Mouse (Mus musculus) embryonic facial prominence, embryonic 12.5 days (tissue): ENCODE data around the gene Mib2. TPM values are rescaled to one million over a fixed set of nuclear protein-coding genes. Genes with fewer than 3 reads are reported as not detected.

Experiments
- ATAC-seq: fragments of 200-750 bp; cut with Nextera tagmentation; 2 replicates; pipeline ENCODE4 v1.8.0; 2017; ENCODE audit not compliant: insufficient number of reproducible peaks, insufficient read depth, low FRiP score, low TSS enrichment
- H3K27ac ChIP-seq: fragments of 300-500 bp; sonication (generic); 2 replicates; pipeline ENCODE4 v1.5.1; 2016; ENCODE audit warnings: mild to moderate bottlenecking
- H3K27me3 ChIP-seq: fragments of 300-500 bp; sonication (generic); 2 replicates; pipeline ENCODE4 v1.6.1; 2016; ENCODE audit warnings: mild to moderate bottlenecking, moderate library complexity
- H3K36me3 ChIP-seq: fragments of 300-500 bp; sonication (generic); 2 replicates; pipeline ENCODE4 v1.6.1; 2016; ENCODE audit warnings: mild to moderate bottlenecking
- H3K4me1 ChIP-seq: fragments of 300-500 bp; sonication (generic); 2 replicates; pipeline ENCODE4 v1.6.1; 2016
- H3K4me2 ChIP-seq: fragments of 300-500 bp; sonication (generic); replicated peaks from 2 replicates; pipeline ENCODE4 v1.6.1; 2016; ENCODE audit warnings: mild to moderate bottlenecking, moderate library complexity
- H3K4me3 ChIP-seq: fragments of 300-500 bp; sonication (generic); 2 replicates; pipeline ENCODE4 v1.5.1; 2016; ENCODE audit warnings: mild to moderate bottlenecking
- H3K9ac ChIP-seq: fragments of 300-500 bp; sonication (generic); 2 replicates; pipeline ENCODE4 v1.6.1; 2016; ENCODE audit warnings: mild to moderate bottlenecking, moderate library complexity
- H3K9me3 ChIP-seq: fragments of 300-500 bp; sonication (generic); 2 replicates; pipeline ENCODE4 v1.6.1; 2016; ENCODE audit warnings: mild to moderate bottlenecking, moderate library complexity
- WGBS: fragments of 180-500 bp; shearing (Covaris S2); methylation state at CpG from one replicate; pipeline ENCODE4 v1.1.7; 2016; 5-methylcytosine and 5-hydroxymethylcytosine counted together
- polyA plus RNA-seq: library from polyadenylated mRNA; unstranded; fragments of >200 nt; fragmentation: Nextera tagmentation; extraction: Ambion mirVana; gene quantifications from 2 replicates; pipeline ENCODE4 v1.2.1, GENCODE M21; 2016

Gene Mib2
- 38.2 and 40.8 TPM in 2 replicates for polyA plus RNA-seq

DNA sequence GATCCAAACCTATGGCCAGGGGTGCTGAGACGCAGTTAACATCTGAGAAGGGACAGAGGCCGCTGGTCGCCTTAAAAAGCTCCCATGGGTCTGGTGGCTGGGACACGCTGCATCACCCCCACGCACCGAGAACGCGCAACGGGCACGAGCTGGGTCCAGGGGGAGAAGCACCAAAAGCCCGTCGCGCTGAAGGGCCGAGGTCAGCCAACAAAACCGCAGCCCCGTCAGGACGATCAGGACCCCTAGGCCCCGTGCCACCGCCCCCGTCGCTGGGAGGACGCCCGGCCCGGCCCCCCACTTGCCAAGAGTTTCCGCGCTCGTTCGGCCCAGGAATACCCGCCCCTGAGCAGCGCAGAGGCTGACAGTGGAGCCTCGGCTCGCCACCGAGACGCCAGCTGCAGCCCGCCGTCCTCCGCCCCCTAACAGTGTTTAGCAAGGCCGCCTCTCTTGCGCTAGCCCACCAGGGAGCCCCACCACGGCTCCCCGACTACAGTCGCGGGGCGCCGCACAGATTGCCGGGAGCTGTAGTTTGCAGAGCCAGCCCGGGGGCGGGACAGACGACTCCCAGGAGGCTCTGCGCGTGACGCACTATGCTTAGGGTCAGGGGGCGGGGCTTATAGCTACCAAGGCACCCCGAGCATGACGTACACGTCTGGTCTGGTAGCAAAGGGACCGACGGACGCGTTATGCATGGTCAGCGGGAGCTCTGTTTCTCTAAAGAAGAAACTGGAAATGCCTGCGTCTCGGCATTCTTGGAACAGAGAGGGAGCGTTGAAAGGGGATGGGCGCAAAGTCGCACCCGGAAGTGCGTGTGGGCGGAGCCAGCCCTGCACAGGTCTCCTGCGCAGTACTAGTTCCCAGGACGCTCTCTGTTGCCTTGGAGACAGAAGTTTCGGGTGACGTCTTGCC lies at the start of gene Mib2:
Gene Mib2 (minus strand): TSS at position 510 of the 909 bp plus-strand sequence.
- WGBS = under 1% methylated on average over 73 of the region's 73 CpGs
- H3K9me3 ChIP-seq = no peaks in the 10 kb centered on the region
- ATAC-seq = peak; percentile 97

GRCm38 (mm10) chr4:155710521-155711252 lies 41.7 kb upstream of the Mib2 start:
- Histone ChIP-seq H3K4me2 (no peak overlapping the region), H3K27me3 (no peaks in the 10 kb centered on the region), H3K36me3 (peaks cover 4% of the 10 kb centered on the region; the same call in 1 of the 2 replicates), H3K9me3 (no peaks in the 10 kb centered on the region), H3K4me3 (no peak overlapping the region), H3K4me1 (peaks cover 16% of the 10 kb centered on the region), H3K27ac (peak overlapping the region; percentile 18; the same call in 1 of the 2 replicates), H3K9ac (no peak overlapping the region)
- WGBS = 58% methylated on average over 6 of the region's 6 CpGs
- ATAC-seq = no peak

More for the DNA sequence above, at the start of gene Mib2:
- no peaks in the 10 kb centered on the region for H3K27me3 ChIP-seq
- peak within 1 kb of the TSS; percentile 83 for H3K9ac ChIP-seq
- H3K4me2 ChIP-seq = peak within 1 kb of the TSS; percentile 88
- H3K36me3 ChIP-seq = 0 out of 2 replicates have a peak, but pooled peaks cover 3% of the 10 kb centered on the region
- peak within 1 kb of the TSS; percentile 79 for H3K27ac ChIP-seq
- peaks cover 9% of the 10 kb centered on the region for H3K4me1 ChIP-seq
- peak within 1 kb of the TSS; percentile 82 for H3K4me3 ChIP-seq

DNA sequence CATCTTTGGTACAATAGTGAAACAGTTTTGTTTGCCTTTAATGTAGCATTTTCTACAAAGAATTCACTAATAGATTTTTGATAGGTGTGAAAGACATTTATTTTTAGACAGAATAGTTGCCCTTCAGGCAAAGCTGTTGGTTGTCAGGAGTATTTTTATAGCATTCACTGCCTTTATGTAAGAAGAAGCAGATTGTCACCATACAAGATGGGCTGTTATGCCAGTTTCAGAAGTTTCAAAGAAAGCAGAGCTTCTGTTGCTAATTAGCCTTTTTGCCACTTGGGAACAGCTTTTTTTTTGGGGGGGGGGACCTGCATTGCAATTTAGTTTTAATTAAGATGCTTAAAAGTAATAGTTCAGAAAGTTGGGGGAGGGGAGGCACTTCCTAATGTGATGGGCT lies 40.0 kb upstream of the Mib2 start:
- H3K27me3 ChIP-seq = no peaks in the 10 kb centered on the region
- peaks cover 16% of the 10 kb centered on the region for H3K4me1 ChIP-seq
- H3K4me3 ChIP-seq = no peak overlapping the region
- H3K9me3 ChIP-seq = no peaks in the 10 kb centered on the region
- no peak overlapping the region for H3K9ac ChIP-seq
- no peak overlapping the region for H3K4me2 ChIP-seq
- H3K36me3 ChIP-seq = no peaks in the 10 kb centered on the region
- no peak overlapping the region for H3K27ac ChIP-seq
- ATAC-seq = no peak

DNA sequence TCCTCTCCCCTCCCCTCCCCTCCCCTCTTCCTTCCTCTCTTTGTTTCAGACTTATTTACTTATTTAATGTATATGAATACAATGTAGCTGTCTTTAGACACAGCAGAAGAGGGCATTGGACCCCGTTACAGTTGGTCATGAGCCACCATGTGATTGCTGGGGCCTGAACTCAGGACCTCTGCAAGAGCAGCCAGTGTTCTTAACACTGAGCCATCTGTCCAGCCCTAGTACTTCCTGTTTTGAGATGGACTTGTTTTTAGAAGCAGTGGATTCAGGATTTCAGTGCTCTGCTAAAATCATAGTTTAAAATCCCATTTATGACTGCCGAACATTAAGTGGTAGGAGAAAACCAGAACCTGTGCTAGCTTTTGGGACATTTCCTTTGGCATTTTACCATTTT lies 39.6 kb upstream of the Mib2 start:
- Histone ChIP-seq H3K9me3 (no peaks in the 10 kb centered on the region), H3K4me2 (no peak overlapping the region), H3K27me3 (no peaks in the 10 kb centered on the region), H3K4me3 (no peak overlapping the region), H3K36me3 (no peaks in the 10 kb centered on the region), H3K4me1 (peaks cover 16% of the 10 kb centered on the region), H3K27ac (no peak overlapping the region), H3K9ac (no peak overlapping the region)
- ATAC-seq = no peak
- 85% methylated on average over 2 of the region's 2 CpGs for WGBS

- Histone ChIP-seq H3K4me1 (peaks cover 14% of the 10 kb centered on the region), H3K4me2 (peak overlapping the region; percentile 77), H3K9me3 (no peaks in the 10 kb centered on the region), H3K27ac (peak overlapping the region; percentile 96), H3K36me3 (no peaks in the 10 kb centered on the region), H3K4me3 (peak overlapping the region; percentile 98), H3K27me3 (no peaks in the 10 kb centered on the region), H3K9ac (peak overlapping the region; percentile 92)
- ATAC-seq = no peak
- WGBS = under 1% methylated on average over 19 of the region's 19 CpGs
These were observed 36.6 kb upstream of the Mib2 start for GRCm38 (mm10) chr4:155705592-155705929.

DNA sequence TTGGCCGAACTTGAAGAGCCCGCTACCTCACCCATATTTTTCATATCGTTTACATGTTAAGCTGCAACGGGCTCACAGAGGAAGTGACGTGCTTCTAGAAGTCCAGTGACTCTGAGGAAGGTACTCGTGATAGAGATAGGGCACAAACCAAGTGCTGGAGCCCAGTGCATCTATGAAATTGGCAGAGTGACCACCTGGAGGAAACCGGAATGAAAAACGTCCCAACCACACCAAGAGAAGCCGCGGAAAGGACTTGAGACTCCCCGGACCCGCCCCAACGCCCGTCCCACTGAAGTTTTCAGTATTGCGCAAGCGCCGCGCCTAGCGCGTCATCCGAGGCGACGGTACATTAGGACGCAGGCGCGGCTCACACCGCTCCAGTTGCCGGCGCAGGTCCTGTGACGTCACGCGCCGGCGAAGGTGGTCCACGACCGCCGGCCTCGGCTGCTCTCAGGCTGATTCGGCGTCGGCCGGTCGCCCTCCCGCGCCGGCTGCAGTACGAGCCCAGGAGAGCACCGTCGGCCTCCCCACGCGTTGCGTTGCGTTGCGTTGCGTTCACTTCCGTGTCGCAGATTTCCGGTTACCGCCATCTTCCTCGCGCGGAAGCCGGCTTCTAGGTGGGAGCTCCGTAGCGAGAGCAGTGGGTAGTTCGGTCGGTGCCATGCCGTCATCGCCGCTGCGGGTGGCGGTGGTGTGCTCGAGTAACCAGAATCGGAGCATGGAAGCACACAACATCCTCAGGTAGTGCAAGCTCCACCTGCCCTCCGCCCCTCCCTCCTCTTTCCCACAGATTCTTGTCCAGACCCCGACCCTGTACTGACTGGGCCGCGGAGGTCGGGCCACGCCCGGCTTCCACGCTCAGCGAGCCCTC lies 36.0 kb upstream of the Mib2 start, which contains the start of gene Ssu72:
Gene Ssu72 (plus strand): TSS at position 80 of the 871 bp plus-strand sequence.
- under 1% methylated on average over 83 of the region's 83 CpGs for WGBS
- no peaks in the 10 kb centered on the region for H3K27me3 ChIP-seq
- H3K36me3 ChIP-seq = no peaks in the 10 kb centered on the region

GRCm38 (mm10) chr4:155703425-155703929 lies 34.5 kb upstream of the Mib2 start:
- Histone ChIP-seq H3K4me2 (no peak overlapping the region), H3K4me1 (peaks cover 9% of the 10 kb centered on the region), H3K4me3 (no peak overlapping the region), H3K9ac (no peak overlapping the region), H3K9me3 (no peaks in the 10 kb centered on the region), H3K27ac (no peak overlapping the region), H3K36me3 (no peaks in the 10 kb centered on the region), H3K27me3 (no peaks in the 10 kb centered on the region)
- 95% methylated on average over 4 of the region's 4 CpGs for whole genome bisulfite sequencing
- no peak for ATAC-seq

More for the DNA sequence above, 36.0 kb upstream of the Mib2 start, which contains the start of gene Ssu72:
- H3K4me2 ChIP-seq = peak within 1 kb of the TSS; percentile 77
- H3K9me3 ChIP-seq = no peaks in the 10 kb centered on the region
- peaks cover 11% of the 10 kb centered on the region for H3K4me1 ChIP-seq
- peak; percentile 89 for ATAC-seq
- H3K9ac ChIP-seq = peak within 1 kb of the TSS; percentile 92
- H3K4me3 ChIP-seq = peak within 1 kb of the TSS; percentile 98
- peak within 1 kb of the TSS; percentile 96 for H3K27ac ChIP-seq

DNA sequence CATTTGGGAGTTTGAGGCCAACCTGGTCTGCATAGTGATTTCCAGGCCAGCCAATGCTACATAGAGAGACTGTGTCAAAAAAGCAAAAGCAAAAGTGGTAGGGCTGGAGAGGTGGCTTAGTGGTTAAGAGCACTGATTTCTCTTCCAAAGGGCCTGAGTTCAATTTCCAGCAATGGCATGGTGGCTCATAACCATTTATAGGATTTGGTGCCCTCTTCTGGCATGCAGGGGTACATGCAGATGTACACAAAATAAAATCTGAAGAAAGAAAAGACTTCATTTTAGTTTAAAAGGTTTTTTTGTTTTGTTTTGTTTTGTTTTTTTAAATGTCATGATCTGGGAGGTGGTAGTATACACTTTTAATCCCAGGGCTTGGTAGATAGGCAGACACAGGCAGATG lies 31.4 kb upstream of the Mib2 start:
- H3K4me2 ChIP-seq = no peak overlapping the region
- H3K4me1 ChIP-seq = peaks cover 10% of the 10 kb centered on the region
- no peak for ATAC-seq
- H3K9ac ChIP-seq = no peak overlapping the region
- H3K36me3 ChIP-seq = no peaks in the 10 kb centered on the region
- H3K9me3 ChIP-seq = no peaks in the 10 kb centered on the region
- H3K27ac ChIP-seq = no peak overlapping the region
- H3K4me3 ChIP-seq = no peak overlapping the region
- peaks cover 7% of the 10 kb centered on the region; the same call in 1 of the 2 replicates for H3K27me3 ChIP-seq

GRCm38 (mm10) chr4:155696261-155697255 lies 27.6 kb upstream of the Mib2 start:
- no peak overlapping the region for H3K27ac ChIP-seq
- H3K27me3 ChIP-seq = peaks cover 12% of the 10 kb centered on the region
- H3K4me2 ChIP-seq = peak overlapping the region; percentile 97; the same call in 1 of the 2 replicates
- no peak overlapping the region for H3K4me3 ChIP-seq
- no peak for ATAC-seq
- H3K9me3 ChIP-seq = no peaks in the 10 kb centered on the region
- H3K4me1 ChIP-seq = peaks cover 18% of the 10 kb centered on the region
- no peaks in the 10 kb centered on the region for H3K36me3 ChIP-seq
- H3K9ac ChIP-seq = peak overlapping the region; percentile 77; the same call in 1 of the 2 replicates
- 70% methylated on average over 16 of the region's 16 CpGs for WGBS

DNA sequence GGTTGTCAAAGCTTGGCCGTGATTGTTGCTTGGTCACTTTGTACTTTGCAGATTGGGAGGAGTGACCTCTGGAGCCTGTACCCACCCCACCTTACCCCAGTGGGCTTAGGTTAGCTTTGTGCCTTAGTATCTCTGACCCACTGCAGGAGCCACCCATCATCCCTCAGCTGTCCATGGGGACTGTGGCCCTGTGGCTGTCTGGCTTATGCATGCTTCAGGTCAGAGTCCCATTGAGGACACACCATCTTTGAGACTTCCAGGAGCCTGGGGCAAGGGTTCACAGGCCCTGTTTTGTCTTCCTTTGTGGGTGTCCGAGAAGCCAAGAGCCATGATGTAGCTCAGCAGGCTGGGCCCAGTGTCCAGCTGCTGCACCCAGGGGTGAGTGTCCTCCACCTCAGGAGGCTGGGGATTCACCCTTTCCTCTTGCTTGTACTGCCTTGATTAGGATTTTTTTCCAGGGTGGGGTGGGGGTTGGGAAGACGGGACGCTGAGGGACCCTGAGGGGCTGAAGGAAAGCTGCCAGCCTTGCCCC lies 26.6 kb upstream of the Mib2 start:
- Histone ChIP-seq H3K9ac (peak overlapping the region; percentile 77; the same call in 1 of the 2 replicates), H3K36me3 (no peaks in the 10 kb centered on the region), H3K4me3 (peak overlapping the region; percentile 81), H3K27me3 (peaks cover 12% of the 10 kb centered on the region), H3K9me3 (no peaks in the 10 kb centered on the region), H3K4me2 (peak overlapping the region; percentile 97), H3K27ac (no peak overlapping the region), H3K4me1 (peaks cover 18% of the 10 kb centered on the region)
- no peak for ATAC-seq
- 84% methylated on average over 4 of the region's 4 CpGs for WGBS
